Mouse (Mus musculus) kidney, embryonic 14.5 days (tissue): ENCODE results near the gene Cd300a. TPM values are rescaled to one million over a fixed set of nuclear protein-coding genes. Genes with fewer than 3 reads are reported as not detected.
A peak's percentile ranks its signal among the peaks of the same experiment; 100 is the strongest.

Source experiments
- ATAC-seq: fragments of 200-750 bp; cut with Nextera tagmentation; 2 replicates; pipeline ENCODE4 v1.8.0; 2017; ENCODE audit warnings: moderate number of reproducible peaks, mild to moderate bottlenecking, moderate TSS enrichment, moderate library complexity; ENCODE audit not compliant: low FRiP score, low TSS enrichment
- H3K27ac ChIP-seq: fragments of 300-500 bp; sonication (generic); 2 replicates; pipeline ENCODE4 v1.5.1; 2014; ENCODE audit warnings: low read depth, mild to moderate bottlenecking, low read length, moderate library complexity, mixed read lengths
- H3K27me3 ChIP-seq: fragments of 300-500 bp; sonication (generic); 2 replicates; pipeline ENCODE4 v1.6.1; 2014; ENCODE audit warnings: mild to moderate bottlenecking, low read length; ENCODE audit not compliant: control insufficient read depth, insufficient read depth
- H3K36me3 ChIP-seq: fragments of 300-500 bp; sonication (generic); 2 replicates; pipeline ENCODE4 v1.6.1; 2014; ENCODE audit warnings: low read length, mixed read lengths; ENCODE audit not compliant: control insufficient read depth, insufficient read depth
- H3K4me1 ChIP-seq: fragments of 300-500 bp; sonication (generic); 2 replicates; pipeline ENCODE4 v1.6.1; 2014; ENCODE audit warnings: low read length, mixed read lengths; ENCODE audit not compliant: control insufficient read depth, insufficient read depth
- H3K4me2 ChIP-seq: fragments of 300-500 bp; sonication (generic); replicated peaks from 2 replicates; pipeline ENCODE4 v1.6.1; 2014; ENCODE audit warnings: low read depth, mild to moderate bottlenecking, low read length
- H3K4me3 ChIP-seq: fragments of 300-500 bp; sonication (generic); 2 replicates; pipeline ENCODE4 v1.5.1; 2014; ENCODE audit warnings: mild to moderate bottlenecking, low read length
- H3K9ac ChIP-seq: fragments of 300-500 bp; sonication (generic); 2 replicates; pipeline ENCODE4 v1.6.1; 2014; ENCODE audit warnings: low read depth, mild to moderate bottlenecking, low read length, moderate library complexity
- H3K9me3 ChIP-seq: fragments of 300-500 bp; sonication (generic); 2 replicates; pipeline ENCODE4 v1.6.1; 2016; ENCODE audit warnings: low read length; ENCODE audit not compliant: control insufficient read depth
- WGBS: fragments of 180-500 bp; shearing (Covaris S2); extraction: QIAGEN DNeasy Blood & Tissue Kit; methylation state at CpG from one replicate; pipeline ENCODE4 v1.1.7; 2014; 5-methylcytosine and 5-hydroxymethylcytosine counted together
- polyA plus RNA-seq: library from polyadenylated mRNA; unstranded; fragments of >200 nt; fragmentation: Nextera tagmentation; extraction: Ambion mirVana; gene quantifications from 2 replicates; pipeline ENCODE4 v1.2.1, GENCODE M21; 2014

Cd300a gene
- polyA plus RNA-seq, 1 experiment from 2014 or later, result 1.2 TPM

DNA sequence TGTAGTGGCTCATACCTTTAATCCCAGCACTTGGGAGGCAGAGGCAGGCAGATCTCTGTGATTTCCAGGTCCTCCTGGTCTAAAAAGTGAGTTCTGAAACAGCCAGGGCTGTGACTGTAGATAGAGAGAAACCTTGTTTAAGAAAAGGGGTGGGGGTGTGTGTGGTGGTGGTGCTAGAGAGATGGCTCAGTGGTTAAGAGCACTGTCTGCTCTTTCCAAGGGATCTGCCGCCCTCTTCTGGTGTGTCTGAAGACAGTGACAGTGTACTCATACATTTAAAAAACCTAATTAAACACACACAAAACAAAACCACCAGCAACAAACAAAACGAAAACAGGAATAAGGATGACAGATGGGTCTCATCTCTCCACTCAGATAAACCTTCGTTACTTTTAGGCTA lies 27.2 kb upstream of the Cd300a start:
- 89% methylated on average over 3 of the region's 3 CpGs for WGBS
- ATAC-seq, result no peak
- no peak overlapping the region for H3K4me3 ChIP-seq

DNA sequence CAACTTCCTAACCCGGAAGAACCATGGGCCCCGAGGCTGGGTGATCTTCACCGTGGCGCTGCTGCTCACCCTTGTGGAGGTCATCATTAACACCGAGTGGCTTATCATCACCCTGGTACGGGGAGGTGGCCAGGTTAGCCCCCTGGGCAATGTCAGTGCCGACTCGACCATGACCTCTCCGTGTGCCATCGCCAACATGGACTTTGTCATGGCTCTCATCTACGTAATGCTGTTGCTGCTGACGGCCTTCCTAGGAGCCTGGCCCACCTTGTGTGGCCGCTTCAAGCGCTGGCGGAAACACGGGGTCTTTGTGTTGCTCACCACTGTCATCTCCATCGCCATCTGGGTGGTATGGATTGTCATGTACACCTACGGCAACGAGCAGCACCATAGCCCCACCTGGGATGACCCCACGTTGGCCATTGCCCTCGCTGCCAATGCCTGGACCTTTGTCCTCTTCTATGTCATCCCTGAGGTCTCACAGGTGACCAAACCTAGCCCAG lies 25.9 kb upstream of the Cd300a start:
- Histone ChIP-seq H3K4me3 (no peak overlapping the region), H3K27me3 (no peaks in the 10 kb centered on the region), H3K9me3 (no peaks in the 10 kb centered on the region), H3K4me1 (peaks cover 34% of the 10 kb centered on the region), H3K27ac (no peak overlapping the region), H3K4me2 (no peak overlapping the region), H3K36me3 (peaks cover 36% of the 10 kb centered on the region), H3K9ac (no peak overlapping the region)
- no peak for ATAC-seq
- WGBS, result 93% methylated on average over 21 of the region's 21 CpGs

More for the DNA sequence above, 27.2 kb upstream of the Cd300a start:
- Histone ChIP-seq H3K4me1 (peaks cover 26% of the 10 kb centered on the region), H3K9me3 (no peaks in the 10 kb centered on the region), H3K4me2 (no peak overlapping the region), H3K27me3 (no peaks in the 10 kb centered on the region), H3K36me3 (peaks cover 26% of the 10 kb centered on the region), H3K27ac (no peak overlapping the region), H3K9ac (no peak overlapping the region)

GRCm38 (mm10) chr11:114865999-114866398 lies 23.8 kb upstream of the Cd300a start:
- Histone ChIP-seq H3K9me3 (no peaks in the 10 kb centered on the region), H3K4me3 (no peak overlapping the region), H3K27me3 (no peaks in the 10 kb centered on the region), H3K27ac (peak overlapping the region; percentile 78; the same call in 1 of the 2 replicates), H3K4me1 (peaks cover 34% of the 10 kb centered on the region), H3K4me2 (no peak overlapping the region), H3K9ac (0 out of 2 replicates have a peak overlapping the region, but pooled peaks have one; percentile 13), H3K36me3 (peaks cover 56% of the 10 kb centered on the region)
- ATAC-seq, result 0 out of 2 replicates have a peak, but pooled peaks have one; percentile 24
- 65% methylated on average over 5 of the region's 5 CpGs for WGBS

DNA sequence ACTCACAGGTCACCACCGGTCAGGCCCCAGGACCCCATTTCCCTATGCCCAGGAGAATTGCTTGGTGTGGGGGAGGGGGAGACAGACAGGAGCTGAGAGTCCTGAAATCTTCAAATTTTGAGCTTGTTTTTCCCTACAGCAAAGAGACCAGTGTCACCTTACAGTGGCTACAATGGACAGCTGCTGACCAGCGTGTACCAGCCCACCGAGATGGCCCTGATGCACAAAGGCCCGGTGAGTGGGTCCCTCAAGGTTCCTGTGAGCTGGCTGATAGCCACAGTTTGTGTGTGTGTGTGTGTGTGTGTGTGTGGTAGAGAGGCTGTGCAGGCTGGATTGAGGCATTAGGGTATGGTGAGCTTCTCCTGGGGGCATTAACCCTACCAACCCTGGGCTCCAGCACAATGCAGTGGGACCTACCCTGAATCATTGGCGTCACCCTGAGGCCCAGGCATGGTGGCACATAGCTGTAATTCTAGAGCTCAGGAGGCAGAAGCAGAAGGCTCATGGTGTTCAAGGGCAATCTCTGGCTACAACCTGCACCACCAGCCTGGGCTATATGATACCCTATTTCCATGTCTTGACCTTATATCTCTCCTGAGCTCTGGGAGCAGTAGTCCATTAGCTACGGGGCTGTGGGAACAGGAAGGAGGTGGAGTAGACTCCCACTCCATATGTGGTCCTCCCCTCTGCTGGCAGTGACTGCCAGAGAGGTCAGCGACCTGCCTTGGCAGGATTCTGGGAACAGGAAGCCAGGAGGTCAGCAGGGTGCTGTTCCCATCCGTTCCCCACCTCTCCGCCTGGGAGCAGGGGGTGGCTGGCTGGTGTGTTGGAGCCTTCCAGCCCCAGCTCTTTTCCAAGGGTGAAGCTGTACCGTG lies 23.1 kb upstream of the Cd300a start:
- Histone ChIP-seq H3K27ac (peak overlapping the region; percentile 78), H3K4me1 (peaks cover 34% of the 10 kb centered on the region), H3K4me2 (peak overlapping the region; percentile 4; the same call in 1 of the 2 replicates), H3K27me3 (no peaks in the 10 kb centered on the region), H3K4me3 (no peak overlapping the region), H3K9me3 (no peaks in the 10 kb centered on the region), H3K9ac (peak overlapping the region; percentile 13; the same call in 1 of the 2 replicates), H3K36me3 (peaks cover 62% of the 10 kb centered on the region)
- WGBS, result 16% methylated on average over 10 of the region's 10 CpGs
- peak; percentile 68; the same call in 1 of the 2 replicates for ATAC-seq

GRCm38 (mm10) chr11:114867361-114868235 lies 22.2 kb upstream of the Cd300a start:
- WGBS, result 44% methylated on average over 11 of the region's 11 CpGs
- peak overlapping the region; percentile 78 for H3K27ac ChIP-seq
- peaks cover 35% of the 10 kb centered on the region for H3K4me1 ChIP-seq
- H3K27me3 ChIP-seq, result no peaks in the 10 kb centered on the region
- no peak; the same call in 1 of the 2 replicates for ATAC-seq
- H3K9me3 ChIP-seq, result no peaks in the 10 kb centered on the region
- H3K36me3 ChIP-seq, result peaks cover 64% of the 10 kb centered on the region
- no peak overlapping the region for H3K4me3 ChIP-seq
- peak overlapping the region; percentile 12; the same call in 1 of the 2 replicates for H3K9ac ChIP-seq
- peak overlapping the region; percentile 4; the same call in 1 of the 2 replicates for H3K4me2 ChIP-seq

GRCm38 (mm10) chr11:114868280-114868679 lies 21.6 kb upstream of the Cd300a start:
- Histone ChIP-seq H3K9ac (no peak overlapping the region), H3K9me3 (no peaks in the 10 kb centered on the region), H3K4me3 (no peak overlapping the region), H3K27ac (no peak overlapping the region), H3K27me3 (no peaks in the 10 kb centered on the region), H3K36me3 (peaks cover 65% of the 10 kb centered on the region), H3K4me1 (peaks cover 42% of the 10 kb centered on the region), H3K4me2 (no peak overlapping the region)
- 94% methylated on average over 12 of the region's 12 CpGs for WGBS
- no peak for ATAC-seq

DNA sequence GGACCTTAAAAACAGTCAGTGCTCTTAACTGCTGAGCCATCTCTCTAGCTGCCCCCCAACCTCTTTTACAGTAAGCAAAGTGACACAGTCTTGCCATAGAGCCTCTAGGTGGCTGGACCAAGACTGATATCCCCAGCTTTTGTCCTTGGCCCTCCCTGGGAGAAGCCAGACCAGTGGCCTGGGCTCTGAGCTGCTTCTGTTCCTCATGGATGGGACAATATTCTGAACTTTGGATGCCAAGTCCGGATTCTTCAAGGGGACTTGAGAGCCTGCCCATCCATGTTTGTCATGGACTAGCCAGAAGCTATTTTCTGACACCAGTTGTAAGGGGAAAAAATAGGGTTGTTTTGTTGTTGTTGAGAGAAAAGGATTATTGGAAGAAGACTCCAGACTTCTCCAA lies 20.1 kb upstream of the Cd300a start:
- no peak for ATAC-seq
- Histone ChIP-seq H3K27ac (no peak overlapping the region), H3K36me3 (peaks cover 53% of the 10 kb centered on the region), H3K4me3 (no peak overlapping the region), H3K4me2 (no peak overlapping the region), H3K27me3 (no peaks in the 10 kb centered on the region), H3K9me3 (no peaks in the 10 kb centered on the region), H3K4me1 (peaks cover 57% of the 10 kb centered on the region), H3K9ac (no peak overlapping the region)
- 96% methylated on average over 1 of the region's 1 CpGs for WGBS

DNA sequence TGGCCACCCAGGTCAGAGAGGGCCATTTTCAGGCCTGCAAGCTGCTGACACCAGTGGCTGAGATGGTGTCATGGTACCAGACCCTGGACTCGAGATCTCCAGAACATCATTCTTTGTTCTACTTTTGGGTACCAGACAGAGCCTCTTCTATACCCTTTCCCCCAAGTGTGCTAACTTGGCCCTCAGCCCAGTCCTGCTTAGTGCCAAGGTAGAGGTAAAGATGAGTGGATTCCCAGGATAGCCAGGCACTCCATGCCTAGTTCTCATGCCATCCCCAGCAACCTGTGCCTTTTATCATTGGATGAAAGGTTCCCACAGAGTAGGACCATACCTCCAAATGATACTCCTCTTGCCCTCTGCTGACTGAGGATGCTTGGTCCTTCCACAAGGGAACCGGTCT lies 18.3 kb upstream of the Cd300a start:
- Histone ChIP-seq H3K36me3 (peaks cover 42% of the 10 kb centered on the region), H3K4me3 (no peak overlapping the region), H3K9me3 (no peaks in the 10 kb centered on the region), H3K4me2 (no peak overlapping the region), H3K27me3 (no peaks in the 10 kb centered on the region), H3K9ac (no peak overlapping the region), H3K27ac (no peak overlapping the region), H3K4me1 (peaks cover 56% of the 10 kb centered on the region)
- ATAC-seq, result no peak
- WGBS, result 90% methylated on average over 2 of the region's 2 CpGs
